Mouse (Mus musculus): ENCODE results near the gene 6330409D20Rik. TPM values are rescaled to one million over a fixed set of nuclear protein-coding genes. Genes with fewer than 3 reads are reported as not detected.

Gene 6330409D20Rik
- total and polyA plus RNA-seq, 2 experiments from 2014 or later, result 2.1 to 2.9 TPM

GRCm38 (mm10) chr2:32711301-32712056, 29.3 kb downstream of the 6330409D20Rik start:
- DNase-seq (no peak), ATAC-seq (no peak)
- Histone ChIP-seq H3K27ac (ENCODE audit: low read depth, low read length) (0 out of 2 replicates have a peak overlapping the region, but pooled peaks have one; percentile 100), H3K4me3 (ENCODE audit: low read depth, low read length) (peak overlapping the region; percentile 81), H3K27me3 (ENCODE audit: insufficient read depth, low read length) (no peaks in the 10 kb centered on the region), H3K4me1 (ENCODE audit: insufficient read depth) (peaks cover 3% of the 10 kb centered on the region), H3K4me2 (ENCODE audit: low read depth) (peak overlapping the region; percentile 94), H3K36me3 (ENCODE audit: insufficient read depth) (peaks cover 35% of the 10 kb centered on the region), H3K9me3 (ENCODE audit: low read length) (no peaks in the 10 kb centered on the region), H3K9ac (peak overlapping the region; percentile 86)
- TF ChIP-seq CTCF (IDR thresholded peaks at IDR 0.05; ENCODE audit: low read depth), result peak; percentile 11; the same call in 1 of the 2 replicates
- 26% methylated on average over 9 of the region's 9 CpGs for WGBS

GRCm38 (mm10) chr2:32710425-32710824, 30.4 kb downstream of the 6330409D20Rik start:
- DNase-seq (no peak), ATAC-seq (no peak)
- Histone ChIP-seq H3K36me3 (ENCODE audit: insufficient read depth) (peaks cover 44% of the 10 kb centered on the region), H3K9ac (no peak overlapping the region), H3K27ac (ENCODE audit: low read depth, low read length) (no peak overlapping the region), H3K9me3 (ENCODE audit: low read length) (no peaks in the 10 kb centered on the region), H3K27me3 (ENCODE audit: insufficient read depth, low read length) (no peaks in the 10 kb centered on the region), H3K4me3 (ENCODE audit: low read depth, low read length) (no peak overlapping the region), H3K4me2 (ENCODE audit: low read depth) (no peak overlapping the region), H3K4me1 (ENCODE audit: insufficient read depth) (peaks cover 3% of the 10 kb centered on the region)
- 91% methylated on average over 5 of the region's 5 CpGs for WGBS
- no peak for TF ChIP-seq CTCF (IDR thresholded peaks at IDR 0.05; ENCODE audit: low read depth)

GRCm38 (mm10) chr2:32709521-32710137, 31.2 kb downstream of the 6330409D20Rik start:
- Histone ChIP-seq H3K27ac (ENCODE audit: low read depth, low read length) (no peak overlapping the region), H3K36me3 (ENCODE audit: insufficient read depth) (peaks cover 52% of the 10 kb centered on the region), H3K27me3 (ENCODE audit: insufficient read depth, low read length) (no peaks in the 10 kb centered on the region), H3K9ac (no peak overlapping the region), H3K4me2 (ENCODE audit: low read depth) (no peak overlapping the region), H3K4me1 (ENCODE audit: insufficient read depth) (peaks cover 3% of the 10 kb centered on the region), H3K9me3 (ENCODE audit: low read length) (no peaks in the 10 kb centered on the region), H3K4me3 (ENCODE audit: low read depth, low read length) (no peak overlapping the region)
- DNase-seq (no peak), ATAC-seq (no peak)
- TF ChIP-seq CTCF (IDR thresholded peaks at IDR 0.05; ENCODE audit: low read depth), result no peak
- 93% methylated on average over 20 of the region's 20 CpGs for WGBS

GRCm38 (mm10) chr2:32708643-32709042, 32.2 kb downstream of the 6330409D20Rik start:
- ATAC-seq (no peak), DNase-seq (peak; percentile 73)
- no peaks in the 10 kb centered on the region for H3K27me3 ChIP-seq (ENCODE audit: insufficient read depth, low read length)
- no peak overlapping the region for H3K27ac ChIP-seq (ENCODE audit: low read depth, low read length)
- H3K9ac ChIP-seq, result no peak overlapping the region
- H3K36me3 ChIP-seq (ENCODE audit: insufficient read depth), result peaks cover 60% of the 10 kb centered on the region
- no peaks in the 10 kb centered on the region for H3K9me3 ChIP-seq (ENCODE audit: low read length)
- H3K4me2 ChIP-seq (ENCODE audit: low read depth), result no peak overlapping the region
- 32% methylated on average over 3 of the region's 3 CpGs for WGBS
- no peak overlapping the region for H3K4me3 ChIP-seq (ENCODE audit: low read depth, low read length)
- peak; percentile 83 for TF ChIP-seq CTCF (IDR thresholded peaks at IDR 0.05; ENCODE audit: low read depth)
- peaks cover 3% of the 10 kb centered on the region for H3K4me1 ChIP-seq (ENCODE audit: insufficient read depth)

- Histone ChIP-seq H3K4me2 (ENCODE audit: low read depth) (no peak overlapping the region), H3K9me3 (ENCODE audit: low read length) (no peaks in the 10 kb centered on the region), H3K27me3 (ENCODE audit: insufficient read depth, low read length) (no peaks in the 10 kb centered on the region), H3K4me1 (ENCODE audit: insufficient read depth) (peaks cover 3% of the 10 kb centered on the region; the same call in 1 of the 2 replicates), H3K36me3 (ENCODE audit: insufficient read depth) (peaks cover 69% of the 10 kb centered on the region), H3K27ac (ENCODE audit: low read depth, low read length) (no peak overlapping the region), H3K4me3 (ENCODE audit: low read depth, low read length) (no peak overlapping the region), H3K9ac (no peak overlapping the region)
- no peak for TF ChIP-seq CTCF (IDR thresholded peaks at IDR 0.05; ENCODE audit: low read depth)
- WGBS, result 94% methylated on average over 6 of the region's 6 CpGs
- ATAC-seq (no peak), DNase-seq (no peak)
These were observed 33.8 kb downstream of the 6330409D20Rik start for GRCm38 (mm10) chr2:32706971-32707370.

GRCm38 (mm10) chr2:32705018-32705417, 35.8 kb downstream of the 6330409D20Rik start:
- TF ChIP-seq CTCF (IDR thresholded peaks at IDR 0.05; ENCODE audit: low read depth), result no peak
- no peak overlapping the region for H3K27ac ChIP-seq (ENCODE audit: low read depth, low read length)
- 92% methylated on average over 7 of the region's 7 CpGs for WGBS
- no peaks in the 10 kb centered on the region for H3K27me3 ChIP-seq (ENCODE audit: insufficient read depth, low read length)
- ATAC-seq (no peak), DNase-seq (no peak)
- peaks cover 63% of the 10 kb centered on the region for H3K36me3 ChIP-seq (ENCODE audit: insufficient read depth)
- H3K4me1 ChIP-seq (ENCODE audit: insufficient read depth), result no peaks in the 10 kb centered on the region
- H3K9ac ChIP-seq, result no peak overlapping the region
- no peak overlapping the region for H3K4me3 ChIP-seq (ENCODE audit: low read depth, low read length)
- H3K4me2 ChIP-seq (ENCODE audit: low read depth), result no peak overlapping the region
- H3K9me3 ChIP-seq (ENCODE audit: low read length), result no peaks in the 10 kb centered on the region

GRCm38 (mm10) chr2:32704021-32704421, 36.8 kb downstream of the 6330409D20Rik start, which contains the start of gene Fpgs:
TSS of gene Fpgs (minus strand) at chr2:32704145.
- DNase-seq (no peak), ATAC-seq (no peak)
- Histone ChIP-seq H3K36me3 (ENCODE audit: insufficient read depth) (peaks cover 53% of the 10 kb centered on the region), H3K9me3 (ENCODE audit: low read length) (no peaks in the 10 kb centered on the region), H3K4me3 (ENCODE audit: low read depth, low read length) (no peak within 1 kb of the TSS), H3K27me3 (ENCODE audit: insufficient read depth, low read length) (no peaks in the 10 kb centered on the region), H3K27ac (ENCODE audit: low read depth, low read length) (no peak within 1 kb of the TSS), H3K4me1 (ENCODE audit: insufficient read depth) (no peaks in the 10 kb centered on the region), H3K9ac (no peak within 1 kb of the TSS), H3K4me2 (ENCODE audit: low read depth) (no peak within 1 kb of the TSS)
- 90% methylated on average over 2 of the region's 2 CpGs for WGBS
- TF ChIP-seq CTCF (IDR thresholded peaks at IDR 0.05; ENCODE audit: low read depth), result no peak

Measured in forebrain, postnatal 0 days (tissue).